Mouse (Mus musculus) thymus, postnatal 0 days (tissue): ENCODE measurements around the gene C1qtnf3. TPM values are rescaled to one million over a fixed set of nuclear protein-coding genes. Genes with fewer than 3 reads are reported as not detected.

ENCODE experiments used
- polyA plus RNA-seq: library from polyadenylated mRNA; unstranded; fragments of >200 nt; fragmentation: Nextera tagmentation; extraction: Ambion mirVana; gene quantifications from 2 replicates; pipeline ENCODE4 v1.2.1, GENCODE M21; 2015

C1qtnf3 gene
- polyA plus RNA-seq, 1 experiment from 2014 or later = 2.8 TPM

Other genes with a start within 250 kb of the C1qtnf3 start
- 6.8 and 8.1 TPM in 2 replicates for gene Rai14, start 237.7 kb upstream of the C1qtnf3 start, polyA plus RNA-seq
- 8.1 and 8.8 TPM in 2 replicates for gene Amacr, start 29.4 kb downstream of the C1qtnf3 start, polyA plus RNA-seq
- 0.05 and 0.13 TPM in 2 replicates for gene Slc45a2, start 48.4 kb downstream of the C1qtnf3 start, polyA plus RNA-seq
- gene Rxfp3, start 85.7 kb downstream of the C1qtnf3 start, polyA plus RNA-seq = 0.03 and 0.04 TPM in 2 replicates
- 0.39 and 0.48 TPM in 2 replicates for gene Adamts12, start 112.5 kb downstream of the C1qtnf3 start, polyA plus RNA-seq